In the genomic region with DNA sequence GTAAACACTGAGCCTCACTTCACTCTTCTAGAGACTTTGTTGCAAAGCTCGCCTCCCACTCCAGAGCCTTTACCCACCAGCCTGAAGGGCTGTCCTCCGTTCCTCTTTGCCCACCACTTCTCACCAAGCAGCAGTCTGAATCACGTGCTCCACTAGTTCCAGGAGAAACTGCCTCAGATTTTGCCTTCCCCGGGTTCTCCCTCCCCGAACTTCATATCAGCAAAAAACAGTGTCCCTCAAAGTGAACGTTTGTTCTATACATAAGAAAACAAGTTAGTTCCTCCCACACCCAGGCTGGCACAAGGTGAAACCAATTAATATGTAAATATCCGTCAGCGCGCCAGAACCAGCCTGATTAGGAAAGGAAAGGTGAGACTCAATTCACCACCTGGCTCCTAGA, we compare ENCODE assay signal across 12 mouse cellular contexts. TPM values are rescaled to one million over a fixed set of nuclear protein-coding genes. Genes with fewer than 3 reads are reported as not detected.
DNase-seq lines count a peak whose midpoint lies in the region; ATAC-seq and TF ChIP-seq lines count a peak whose summit lies in the region.
"Had no signal": no experiment of that assay in that cellular context is flagged by ENCODE, and none has a peak within 500 bp of the region (broad histone marks: within the 10 kb centered on the region; RNA-seq: fewer than 3 reads in every experiment).

No protein-coding gene starts in this region.

- H3K27me3 ChIP-seq in testis, adult 2 months (ENCODE audit: control insufficient read depth, insufficient read depth, low read length), result no peaks in the 10 kb centered on the region; the same call in 1 of the 2 replicates
- H3K27me3 ChIP-seq in intestine, embryonic 16.5 days (replicated peaks; ENCODE audit: control insufficient read depth, insufficient read depth, low read length), result peaks cover 10% of the 10 kb centered on the region; the same call in 1 of the 2 replicates
- peaks cover 58% of the 10 kb centered on the region for H3K27me3 ChIP-seq in hindbrain, embryonic 14.5 days (ENCODE audit: control insufficient read depth, insufficient read depth, low read length)

- no peak overlapping the region for H3K4me3 ChIP-seq in testis, adult 2 months (ENCODE audit: control insufficient read depth, low read depth, low read length)
- H3K4me3 ChIP-seq in intestine, embryonic 16.5 days (ENCODE audit: low read length), result peak overlapping the region; percentile 63
- no peak overlapping the region for H3K4me3 ChIP-seq in hindbrain, embryonic 14.5 days (replicated peaks; ENCODE audit: low read length)

- peak overlapping the region; percentile 85 for H3K4me2 ChIP-seq in intestine, embryonic 16.5 days (ENCODE audit: low read depth, low read length)
- H3K4me2 ChIP-seq in hindbrain, embryonic 14.5 days (replicated peaks), result no peak overlapping the region
- H3K4me2 ChIP-seq: forebrain, embryonic 12.5 days had no signal

- no peaks in the 10 kb centered on the region for H3K36me3 ChIP-seq in testis, adult 2 months (ENCODE audit: control insufficient read depth, insufficient read depth, low read length)
- no peaks in the 10 kb centered on the region for H3K36me3 ChIP-seq in intestine, embryonic 16.5 days (ENCODE audit: control insufficient read depth, insufficient read depth, low read length)
- no peaks in the 10 kb centered on the region for H3K36me3 ChIP-seq in hindbrain, embryonic 14.5 days (replicated peaks; ENCODE audit: control insufficient read depth, insufficient read depth)
- H3K36me3 ChIP-seq: forebrain, embryonic 12.5 days had no signal

- DNase-seq in kidney, adult 18-20 months, result peak; percentile 23
- DNase-seq in kidney, postnatal 4 days, result no peak
- DNase-seq in testis, postnatal 10 days (ENCODE audit: low spot score), result no peak
- peak; percentile 68 for DNase-seq in testis, postnatal 14 days (ENCODE audit: low spot score)
- no peak for DNase-seq in hindbrain, embryonic 14.5 days (ENCODE audit: low spot score)
- DNase-seq in spleen, postnatal 14 days (ENCODE audit: low spot score in 2 of 2), result no peak
- DNase-seq: gastrocnemius, postnatal 14 days; thymus, adult 2 months had no signal

- no peak for ATAC-seq in intestine, embryonic 16.5 days
- no peak for ATAC-seq in hindbrain, embryonic 14.5 days (ENCODE audit: low FRiP score)

- TF ChIP-seq POLR2A in testis, adult 2 months (IDR thresholded peaks at IDR 0.05; ENCODE audit: control insufficient read depth, low read depth, low read length), result no peak

- WGBS in intestine, embryonic 16.5 days, result 21% methylated on average over 9 of the region's 9 CpGs
- WGBS in hindbrain, embryonic 14.5 days, result 9% methylated on average over 9 of the region's 9 CpGs

- peaks cover 17% of the 10 kb centered on the region for H3K4me1 ChIP-seq in testis, adult 2 months (ENCODE audit: control insufficient read depth, insufficient read depth, low read length)
- H3K4me1 ChIP-seq in intestine, embryonic 16.5 days (ENCODE audit: control insufficient read depth, insufficient read depth, low read length), result peaks cover 22% of the 10 kb centered on the region
- H3K4me1 ChIP-seq in hindbrain, embryonic 14.5 days (replicated peaks; ENCODE audit: control insufficient read depth, insufficient read depth, low read length), result peaks cover 13% of the 10 kb centered on the region; the same call in 1 of the 2 replicates

- TF ChIP-seq CTCF in testis, adult 2 months (IDR thresholded peaks at IDR 0.05; ENCODE audit: control insufficient read depth, insufficient read depth, insufficient replicate concordance, low read depth, low read length), result no peak

- H3K9me3 ChIP-seq in intestine, embryonic 16.5 days (ENCODE audit: control insufficient read depth, low read length), result no peaks in the 10 kb centered on the region
- H3K9me3 ChIP-seq in hindbrain, embryonic 14.5 days (ENCODE audit: control insufficient read depth, low read length), result no peaks in the 10 kb centered on the region
- H3K9me3 ChIP-seq: forebrain, embryonic 12.5 days had no signal

- 0 out of 2 replicates have a peak overlapping the region, but pooled peaks have one; percentile 84 for H3K9ac ChIP-seq in intestine, embryonic 16.5 days (ENCODE audit: low read depth, low read length)
- H3K9ac ChIP-seq in hindbrain, embryonic 14.5 days, result no peak overlapping the region
- H3K9ac ChIP-seq: forebrain, embryonic 12.5 days had no signal

- H3K27ac ChIP-seq in testis, adult 2 months (ENCODE audit: control insufficient read depth, insufficient read depth, low read depth, low read length), result peak overlapping the region; percentile 21; the same call in 1 of the 2 replicates
- H3K27ac ChIP-seq in intestine, embryonic 16.5 days (ENCODE audit: low read length), result no peak overlapping the region
- H3K27ac ChIP-seq in hindbrain, embryonic 14.5 days, result no peak overlapping the region
- H3K27ac ChIP-seq: forebrain, embryonic 12.5 days; macrophage had no signal

RNA-seq across cellular contexts. Expression of a gene that starts 1.5 kb away (rescaled TPM):
- 3.6 and 4.9 TPM in 2 replicates for polyA plus RNA-seq in testis, adult 2 months (2012; rRNA removed)
- 47.9 and 51.3 TPM in 2 replicates for polyA plus RNA-seq in intestine, embryonic 16.5 days (2015; fragmentation: Nextera tagmentation; extraction: Ambion mirVana)
- 3.0 and 5.0 TPM in 2 replicates for polyA plus RNA-seq in hindbrain, embryonic 14.5 days (2014; fragmentation: Nextera tagmentation; extraction: Ambion mirVana)

RNA-seq across cellular contexts. Expression of a gene that starts 20.1 kb away (rescaled TPM):
- 242 and 282 TPM in 2 replicates for polyA plus RNA-seq in testis, adult 2 months (2012; rRNA removed)
- polyA plus RNA-seq in intestine, embryonic 16.5 days (2015; fragmentation: Nextera tagmentation; extraction: Ambion mirVana), result 301 and 320 TPM in 2 replicates
- 140 and 142 TPM in 2 replicates for polyA plus RNA-seq in hindbrain, embryonic 14.5 days (2014; fragmentation: Nextera tagmentation; extraction: Ambion mirVana)

RNA-seq across cellular contexts. Expression of a gene that starts 34.1 kb away (rescaled TPM):
- 19.3 and 19.7 TPM in 2 replicates for polyA plus RNA-seq in testis, adult 2 months (2012; rRNA removed)
- polyA plus RNA-seq in intestine, embryonic 16.5 days (2015; fragmentation: Nextera tagmentation; extraction: Ambion mirVana), result 8.0 and 9.2 TPM in 2 replicates
- polyA plus RNA-seq in hindbrain, embryonic 14.5 days (2014; fragmentation: Nextera tagmentation; extraction: Ambion mirVana), result 1.1 and 2.2 TPM in 2 replicates

RNA-seq across cellular contexts. Expression of a gene that starts 35.5 kb away (rescaled TPM):
- 38.2 and 38.9 TPM in 2 replicates for polyA plus RNA-seq in testis, adult 2 months (2012; rRNA removed)
- 3.1 and 3.2 TPM in 2 replicates for polyA plus RNA-seq in intestine, embryonic 16.5 days (2015; fragmentation: Nextera tagmentation; extraction: Ambion mirVana)
- 41.7 and 43.3 TPM in 2 replicates for polyA plus RNA-seq in hindbrain, embryonic 14.5 days (2014; fragmentation: Nextera tagmentation; extraction: Ambion mirVana)

RNA-seq across cellular contexts. Expression of a gene that starts 52.5 kb away (rescaled TPM):
- 1.3 and 1.6 TPM in 2 replicates for polyA plus RNA-seq in testis, adult 2 months (2012; rRNA removed)
- polyA plus RNA-seq in intestine, embryonic 16.5 days (2015; fragmentation: Nextera tagmentation; extraction: Ambion mirVana), result 180 and 240 TPM in 2 replicates
- 1.0 and 1.4 TPM in 2 replicates for polyA plus RNA-seq in hindbrain, embryonic 14.5 days (2014; fragmentation: Nextera tagmentation; extraction: Ambion mirVana)
- polyA plus RNA-seq: forebrain, embryonic 12.5 days had no signal

Comparison
In these comparisons a context has a peak if more than half of its experiments do, and no peak if none do; other contexts are left out.
1. DNase-seq: peak in kidney, adult 18-20 months (single experiment) and testis, postnatal 14 days (single experiment); none in kidney, postnatal 4 days (0 of 2), testis, postnatal 10 days (single experiment), hindbrain, embryonic 14.5 days (single experiment) and spleen, postnatal 14 days (0 of 2).